Mouse (Mus musculus) forelimb bud, embryonic 11.5 days (tissue): ENCODE data around the gene Gm45233.
A peak's percentile ranks its signal among the peaks of the same experiment; 100 is the strongest.

Source experiments
- DNase-seq: peaks from one replicate; pipeline ENCODE4 v3.0.0-alpha.2; 2012; ENCODE audit warnings: low read depth, low spot score

The Gm45233 gene

DNA sequence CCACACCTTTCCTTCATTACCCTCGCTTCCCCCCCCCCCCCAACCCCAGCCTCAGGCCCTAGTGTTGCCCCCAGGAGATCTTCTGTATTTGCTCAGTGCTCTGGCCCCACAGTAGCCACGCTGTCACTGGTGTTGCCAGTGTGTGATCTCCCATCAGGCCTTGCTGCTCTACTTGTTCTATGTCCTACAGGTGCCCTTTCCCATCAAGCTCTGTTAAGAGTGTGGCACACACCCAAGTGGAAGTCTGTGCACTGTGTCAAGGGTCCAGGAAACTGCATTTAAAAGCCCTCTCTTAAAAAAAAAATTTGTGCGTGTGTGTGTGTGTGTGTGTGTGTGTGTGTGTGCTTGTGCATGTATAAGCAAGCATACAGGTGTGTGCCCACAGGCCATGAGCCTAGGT is 4.3 kb downstream of the Gm45233 start:
- DNase-seq: no peak

DNA sequence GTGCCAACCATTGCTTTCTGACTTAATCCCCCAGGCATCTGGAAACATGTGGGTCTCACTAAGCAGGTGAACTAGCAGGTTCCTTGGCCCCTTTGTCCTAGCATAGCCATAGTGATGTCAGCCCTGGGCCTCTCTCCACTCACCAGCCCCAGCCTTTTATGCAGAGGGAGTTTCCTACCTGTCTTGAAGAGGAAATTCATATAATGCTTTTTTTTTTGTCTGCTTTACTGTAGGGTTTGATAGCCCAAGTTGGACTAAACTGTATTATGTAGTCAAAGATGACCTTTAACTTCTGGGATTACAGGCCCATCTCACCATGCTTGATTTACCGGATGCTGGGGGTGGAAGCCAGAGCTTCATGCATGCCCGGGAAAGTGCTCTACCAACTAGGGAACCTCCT is 5.9 kb downstream of the Gm45233 start:
- no peak for DNase-seq

DNA sequence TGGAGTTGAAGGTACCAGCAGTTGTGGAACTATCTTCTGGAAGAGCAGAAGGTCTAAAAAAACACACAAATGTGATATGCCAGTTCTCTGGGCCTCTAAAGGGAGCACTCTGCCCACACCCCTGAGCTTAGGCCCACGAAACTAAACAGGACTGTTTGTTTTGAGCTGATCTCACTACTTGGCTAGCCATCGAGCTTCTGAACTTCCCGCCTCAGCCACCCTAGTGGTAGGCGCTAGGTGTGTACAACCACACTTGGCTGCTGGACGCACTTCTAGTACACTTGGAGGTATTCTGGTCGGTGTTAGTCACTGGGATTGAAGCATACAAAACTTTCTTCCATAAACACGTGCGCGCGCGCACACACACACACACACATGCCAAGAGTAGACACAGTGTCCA is 7.8 kb downstream of the Gm45233 start:
- no peak for DNase-seq

DNA sequence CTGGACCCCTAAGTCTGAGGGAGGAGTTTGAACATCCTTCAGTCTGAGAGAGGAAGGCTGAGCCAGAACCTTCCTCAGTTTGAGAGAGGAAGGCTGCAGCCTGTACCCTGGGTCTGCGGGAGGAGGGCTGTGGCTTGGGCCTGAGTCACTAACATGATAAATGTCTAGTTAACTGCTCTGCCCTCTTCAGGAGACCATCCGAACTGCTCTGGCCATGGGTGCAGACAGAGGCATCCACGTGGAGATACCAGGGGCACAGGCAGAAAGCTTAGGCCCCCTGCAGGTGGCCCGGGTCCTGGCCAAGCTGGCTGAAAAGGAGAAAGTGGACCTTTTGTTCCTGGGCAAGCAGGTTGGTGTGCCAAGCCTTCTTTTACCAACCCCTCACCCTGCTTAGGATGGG is 8.7 kb downstream of the Gm45233 start:
- no peak for DNase-seq

DNA sequence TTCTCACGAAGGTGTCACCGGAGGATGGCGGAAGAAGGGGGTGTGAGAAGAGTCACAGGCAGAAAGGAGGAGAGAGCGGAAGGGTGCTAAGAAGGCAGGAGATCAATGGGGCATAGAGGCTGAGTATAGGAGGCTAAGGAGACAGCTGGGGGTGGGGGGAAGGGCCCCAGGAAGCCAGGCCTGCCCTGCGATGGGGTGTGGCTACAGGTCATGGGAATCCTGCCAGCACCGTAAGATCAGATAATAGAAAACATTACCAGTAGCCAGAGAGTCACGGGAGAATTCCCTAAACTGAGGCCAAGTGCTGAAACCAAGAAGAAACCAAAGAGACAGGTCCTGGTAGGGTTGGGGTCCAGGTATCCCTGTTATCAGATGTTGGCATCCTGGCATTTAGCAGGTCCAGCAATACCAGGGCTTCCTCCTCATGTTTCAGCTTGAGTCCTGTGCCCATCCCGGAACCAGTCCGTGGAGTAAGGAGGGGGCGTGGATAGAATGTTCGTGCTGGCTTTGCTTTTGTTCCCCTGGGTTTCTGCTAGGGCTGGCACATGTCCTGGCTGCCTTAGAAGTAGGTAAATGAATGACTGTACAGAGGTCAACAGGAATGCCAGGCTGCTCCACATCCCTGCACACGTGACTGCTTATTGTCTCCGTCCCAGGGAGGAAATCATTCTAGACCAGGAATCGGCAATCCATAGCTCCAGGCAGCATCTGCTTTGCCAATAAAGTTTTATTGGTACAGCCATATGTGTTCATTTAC is 9.8 kb downstream of the Gm45233 start:
- DNase-seq: no peak

DNA sequence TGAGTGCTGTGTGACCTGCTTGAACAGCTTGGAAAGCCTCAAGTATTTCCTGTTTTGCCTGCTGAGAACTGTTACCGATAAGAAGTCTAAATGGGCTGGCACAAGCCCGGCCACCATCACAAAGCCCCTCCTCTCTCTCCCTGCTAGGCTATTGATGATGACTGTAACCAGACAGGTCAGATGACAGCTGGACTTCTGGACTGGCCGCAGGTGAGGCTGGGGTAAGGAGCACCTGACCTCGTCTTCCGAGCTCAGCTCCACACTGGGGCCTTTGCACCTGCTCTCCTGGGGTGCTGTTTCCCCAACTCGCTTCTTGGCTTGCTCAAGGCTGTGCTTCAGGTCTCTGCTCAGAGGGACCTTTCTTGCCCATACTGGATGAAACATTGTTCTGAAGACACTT is 10.4 kb downstream of the Gm45233 start:
- no peak for DNase-seq

DNA sequence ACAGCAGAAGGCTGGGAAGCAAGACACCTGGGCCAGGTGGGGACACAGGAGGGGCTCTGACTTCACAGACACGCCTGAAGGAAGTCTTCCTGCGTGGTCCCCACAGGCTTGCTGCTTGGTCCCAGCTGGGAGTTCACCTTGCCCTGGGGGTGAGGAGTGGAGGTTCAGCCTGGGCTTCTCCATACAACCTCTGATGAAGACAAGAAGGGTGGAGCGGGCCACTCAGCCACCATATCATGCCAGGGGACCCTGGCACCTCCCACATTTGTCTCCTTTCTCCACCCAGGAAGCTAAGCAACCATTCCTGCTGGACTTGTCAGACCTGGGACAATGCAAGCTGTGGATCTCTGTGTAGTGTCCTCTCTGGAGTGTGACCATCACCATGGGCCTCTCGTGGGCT is 18.9 kb downstream of the Gm45233 start, which contains the start of gene Vsig10l:
Gene Vsig10l, plus strand, starts transcription at position 301 of the 400 bp plus-strand sequence.
- no peak for DNase-seq

DNA sequence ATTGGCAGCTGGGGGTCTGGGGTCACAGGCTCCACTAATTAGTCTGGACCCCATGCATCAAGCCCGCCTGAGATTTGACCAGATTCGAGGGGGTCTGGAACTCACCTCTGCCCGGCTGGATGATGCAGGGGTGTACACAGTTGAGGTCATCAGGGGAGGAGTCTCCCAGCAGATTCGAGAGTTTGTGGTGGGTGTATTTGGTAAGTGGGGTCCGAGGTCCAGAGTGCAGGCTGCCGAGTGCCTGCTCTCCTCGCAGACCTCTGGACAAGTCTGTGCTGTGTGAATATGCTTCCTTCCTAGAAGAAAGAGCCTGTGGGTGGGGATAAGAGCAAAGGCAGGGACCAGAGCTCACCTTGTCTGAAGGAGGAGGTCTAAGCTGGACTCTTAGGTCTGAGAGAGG is 20.0 kb downstream of the Gm45233 start:
- DNase-seq: no peak

DNA sequence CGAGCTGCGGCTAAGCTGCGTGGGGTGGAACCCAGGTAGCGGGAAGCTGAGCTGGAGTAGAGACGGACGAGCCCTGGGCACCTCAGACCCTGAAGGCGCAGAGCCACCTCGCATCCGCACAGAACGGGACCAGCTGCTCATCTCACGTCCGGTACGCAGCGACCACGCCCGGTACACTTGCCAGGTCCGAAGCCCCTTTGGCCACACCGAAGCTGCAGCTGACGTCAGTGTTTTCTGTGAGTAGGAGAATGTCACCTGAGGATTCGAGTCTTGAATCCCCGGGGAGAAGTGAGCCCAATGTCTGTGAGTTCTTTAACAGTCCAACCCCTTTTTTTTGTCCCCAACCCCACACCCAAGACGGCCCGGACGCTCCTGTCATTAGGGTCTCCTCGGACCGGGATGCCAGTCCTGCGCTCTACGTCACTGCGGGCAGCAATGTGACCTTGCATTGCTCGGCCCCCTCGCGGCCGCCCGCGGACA is 21.0 kb downstream of the Gm45233 start:
- peak; percentile 35 for DNase-seq

DNA sequence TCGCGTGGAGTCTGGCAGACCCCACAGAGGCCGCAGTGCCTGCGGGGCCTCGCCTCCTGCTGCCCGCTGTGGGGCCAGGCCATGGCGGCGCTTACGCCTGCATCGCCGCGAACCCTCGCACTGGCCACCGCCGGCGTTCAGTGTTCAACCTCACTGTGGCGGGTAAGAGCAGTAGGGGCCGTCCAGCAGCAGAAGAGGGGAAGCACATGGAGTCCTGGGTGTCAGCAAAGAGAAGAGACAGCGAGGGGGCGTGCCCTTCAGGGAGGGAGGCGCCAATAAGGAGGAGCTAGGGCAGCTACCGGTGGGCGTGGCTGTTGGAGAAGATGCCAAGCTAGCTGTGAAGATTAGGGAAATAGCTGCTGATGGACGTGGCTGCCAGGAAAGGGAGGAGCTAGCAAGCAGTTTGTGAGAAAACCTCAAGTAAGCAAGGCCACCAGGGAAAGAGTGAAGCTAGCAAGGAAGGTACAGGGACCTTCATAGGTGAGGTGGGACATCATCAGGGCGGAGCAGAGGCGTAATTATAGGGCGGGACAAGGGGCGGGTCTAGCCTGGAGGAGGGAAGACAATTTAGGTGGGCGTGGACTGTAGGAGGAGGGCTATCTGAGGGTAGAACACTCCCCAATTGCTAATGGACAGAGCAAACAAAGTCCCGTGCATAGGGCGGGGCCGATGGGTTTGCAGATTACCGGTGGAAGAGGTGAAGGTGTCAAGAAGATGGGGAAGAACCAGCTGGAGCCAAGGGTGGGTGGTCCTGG is 21.6 kb downstream of the Gm45233 start:
- peak; percentile 66 for DNase-seq

DNA sequence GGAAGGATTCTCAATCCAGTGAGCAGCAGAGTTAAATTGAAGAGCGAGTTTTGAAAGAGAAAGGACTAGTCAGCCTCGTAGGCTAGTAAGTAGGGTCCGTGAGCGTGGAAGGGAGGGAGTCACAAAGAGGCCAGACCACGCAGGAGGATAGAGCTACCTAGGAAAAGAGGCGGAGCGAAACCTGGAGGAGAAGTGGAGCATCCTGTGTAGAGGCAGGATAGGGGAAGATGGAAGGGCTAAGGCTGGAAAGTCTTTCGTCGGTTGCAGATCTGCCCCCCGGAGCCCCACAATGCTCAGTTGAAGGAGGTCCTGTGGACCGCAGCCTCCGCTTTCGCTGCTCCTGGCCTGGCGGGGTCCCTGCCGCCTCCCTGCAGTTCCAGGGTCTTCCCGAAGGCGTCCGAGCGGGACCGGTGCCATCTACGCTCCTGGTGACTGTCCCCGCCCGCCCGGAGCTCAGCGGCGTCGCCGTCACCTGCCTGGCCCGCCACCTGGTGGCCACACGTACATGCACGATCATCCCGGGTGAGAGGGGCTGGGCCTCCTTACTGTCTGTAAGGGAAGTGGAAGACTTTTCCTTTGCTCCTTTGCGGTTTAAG is 22.3 kb downstream of the Gm45233 start:
- peak; percentile 68 for DNase-seq

DNA sequence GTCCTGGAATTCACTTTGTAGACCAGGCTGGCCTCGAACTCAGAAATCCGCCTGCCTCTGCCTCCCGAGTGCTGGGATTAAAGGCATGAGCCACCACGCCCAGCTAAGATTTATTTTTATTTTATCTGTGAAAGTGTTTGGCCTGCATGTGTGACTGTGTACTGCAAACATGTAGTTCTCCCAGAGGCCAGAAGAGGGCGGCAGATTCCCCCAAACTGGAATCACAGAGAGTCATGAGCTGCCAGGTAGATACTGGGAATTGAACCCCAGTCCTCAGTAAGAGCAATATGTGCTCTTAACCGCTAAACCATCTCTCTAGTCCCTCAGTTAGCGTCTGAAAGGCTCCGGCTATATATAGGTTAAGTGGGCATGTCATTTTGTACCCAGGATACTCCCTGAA is 26.4 kb downstream of the Gm45233 start:
- DNase-seq: peak; percentile 49

DNA sequence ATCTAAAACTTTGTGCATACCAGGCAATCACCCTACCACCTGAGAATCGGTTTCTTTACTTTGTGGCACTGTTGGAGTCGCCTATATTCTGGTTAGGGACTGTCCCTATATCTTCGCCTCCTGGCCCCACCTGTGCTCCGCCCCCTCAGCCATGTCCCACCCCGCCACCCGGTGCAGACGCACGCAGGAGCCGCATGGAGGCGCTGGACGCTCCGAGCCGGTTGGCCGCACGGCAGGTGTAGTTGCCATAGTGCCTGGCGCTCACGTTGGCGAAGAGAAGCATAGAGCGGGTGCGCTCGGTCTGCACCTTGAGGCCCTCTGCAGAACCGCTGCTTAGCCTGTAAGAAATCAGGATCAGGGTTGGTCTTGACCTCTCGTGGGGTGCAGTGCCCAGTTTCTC is 31.8 kb downstream of the Gm45233 start:
- no peak for DNase-seq

DNA sequence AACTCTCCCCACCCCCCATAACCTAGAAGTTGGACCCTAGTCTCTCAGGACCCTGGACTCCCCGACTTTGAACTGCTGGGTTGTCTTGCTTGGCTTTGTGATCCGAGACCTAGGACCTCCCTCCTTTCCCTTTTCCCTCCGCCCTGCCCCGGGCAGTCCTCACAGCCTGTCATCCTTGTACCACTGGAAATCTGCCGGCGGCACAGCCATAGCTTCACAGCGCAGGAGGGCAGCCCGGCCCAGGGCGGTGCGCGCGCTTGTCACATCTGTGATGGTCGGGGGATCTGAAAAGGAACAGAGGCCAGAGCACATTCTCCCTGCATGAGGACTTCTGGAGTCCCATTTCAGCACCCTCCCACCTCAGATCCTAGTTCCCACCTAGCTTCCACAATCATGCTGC is 32.4 kb downstream of the Gm45233 start:
- DNase-seq: no peak

DNA sequence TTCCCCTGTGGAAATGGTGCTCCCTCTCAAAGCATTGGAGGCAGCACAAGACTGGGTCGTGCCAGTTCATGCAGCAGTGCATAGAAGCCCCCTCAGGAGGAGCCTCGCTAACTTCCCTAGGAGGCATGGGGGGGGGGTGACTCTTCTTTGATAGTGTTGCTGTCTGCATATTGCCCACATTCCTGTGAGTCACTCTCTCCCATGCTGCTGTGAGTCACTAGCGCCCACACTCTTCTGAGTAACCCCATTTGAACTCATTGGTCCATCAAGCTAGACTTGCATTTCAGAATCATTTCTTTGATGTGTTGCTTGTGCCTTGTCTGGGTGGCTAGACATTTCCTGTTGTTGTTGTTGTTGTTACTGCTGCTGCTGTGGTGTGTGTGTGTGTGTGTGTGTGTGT is 37.3 kb downstream of the Gm45233 start:
- no peak for DNase-seq

DNA sequence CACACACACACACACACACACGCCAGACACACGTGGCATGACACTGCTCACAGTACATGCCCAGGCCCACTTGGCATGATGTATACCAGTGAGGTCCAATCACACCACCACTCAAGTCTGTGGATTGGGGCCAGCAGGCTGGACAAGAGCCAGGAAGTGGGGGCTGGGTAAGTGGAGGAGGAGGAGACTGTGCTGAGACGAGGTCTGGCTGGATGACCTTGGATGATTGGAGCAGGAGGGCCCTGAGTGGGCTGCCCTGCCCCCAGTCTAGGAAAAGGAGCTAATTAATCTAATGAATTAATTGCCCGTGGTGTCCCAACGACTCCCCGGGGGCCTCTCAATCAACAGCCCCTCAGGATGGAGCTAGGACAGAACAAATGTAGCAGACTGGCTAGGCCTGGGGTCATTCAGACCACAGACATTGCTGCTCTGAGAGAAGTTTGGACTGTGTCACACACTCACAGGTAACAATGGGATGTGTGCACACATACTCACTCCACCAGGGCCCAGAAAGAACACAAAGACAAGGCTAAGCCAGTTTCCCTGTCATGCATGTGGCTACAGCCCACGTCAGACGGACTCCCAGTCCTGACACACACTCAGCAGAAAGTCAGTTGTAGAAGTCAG is 38.3 kb downstream of the Gm45233 start:
- DNase-seq: no peak

DNA sequence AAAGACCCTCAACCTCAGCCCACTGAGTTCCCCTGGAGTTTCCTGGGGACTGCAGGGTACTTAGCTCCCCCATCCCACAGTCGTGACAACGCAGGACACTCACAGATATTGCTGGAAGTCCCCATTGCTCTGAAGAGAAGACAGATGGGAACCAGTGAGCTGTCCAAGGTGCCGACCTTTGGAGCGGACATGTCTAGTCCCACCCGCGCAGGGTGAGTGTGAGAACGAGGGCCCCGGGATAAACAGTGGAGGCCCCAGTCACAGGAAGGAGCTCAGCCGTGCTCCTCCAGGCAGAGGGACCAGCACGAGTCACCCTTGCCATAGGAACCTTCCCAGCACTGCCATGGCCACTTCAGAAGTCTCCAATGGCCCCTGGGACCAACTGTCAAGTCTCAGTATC is 39.3 kb downstream of the Gm45233 start:
- no peak for DNase-seq

DNA sequence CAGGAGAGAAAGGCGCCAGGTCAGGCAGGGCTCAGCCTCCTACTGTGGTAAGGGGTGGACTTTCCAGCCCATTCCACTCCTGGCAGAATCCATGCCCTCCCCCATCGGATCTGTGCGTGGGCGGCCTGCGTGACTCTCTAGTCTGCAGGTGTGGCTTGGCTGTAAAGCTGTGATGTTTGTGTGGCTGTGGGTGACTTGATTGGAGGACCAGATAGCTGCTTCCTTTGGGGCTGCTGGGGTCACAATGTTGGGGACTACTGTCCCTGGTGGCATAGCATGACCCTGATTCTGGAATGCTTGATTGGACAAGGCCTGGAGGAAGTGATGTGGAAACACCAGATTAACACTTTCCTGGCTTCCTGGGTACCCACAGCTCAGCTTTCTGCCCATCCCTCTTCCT is 44.7 kb downstream of the Gm45233 start:
- DNase-seq: no peak

DNA sequence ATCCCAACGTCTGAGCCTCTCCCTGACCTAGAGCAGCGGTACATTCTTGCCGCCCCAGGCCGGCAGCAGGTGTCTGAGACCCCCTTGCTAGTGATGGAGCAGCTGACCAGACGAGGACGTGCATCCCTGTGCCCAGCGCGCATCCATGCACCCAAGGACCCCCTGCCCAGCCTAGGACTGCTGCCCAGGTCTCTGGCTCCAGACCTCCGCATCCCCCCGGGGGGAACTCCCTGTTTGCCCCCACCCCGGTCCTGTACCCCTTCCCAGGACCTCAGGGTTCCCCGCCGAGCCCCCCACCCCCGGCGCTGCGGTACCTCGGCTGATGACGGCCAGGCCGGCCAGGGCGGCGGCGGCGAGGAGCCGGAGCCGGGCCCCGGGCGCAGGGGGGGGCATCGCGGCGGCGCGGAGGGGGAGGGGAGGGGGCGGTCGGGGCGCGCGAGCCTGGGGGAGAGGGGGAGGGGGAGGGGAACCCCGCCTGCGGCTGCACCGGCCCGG is 45.8 kb downstream of the Gm45233 start, which contains the start of gene Iglon5:
Gene Iglon5, minus strand, starts transcription at position 445 of the 495 bp plus-strand sequence.
- no peak for DNase-seq

DNA sequence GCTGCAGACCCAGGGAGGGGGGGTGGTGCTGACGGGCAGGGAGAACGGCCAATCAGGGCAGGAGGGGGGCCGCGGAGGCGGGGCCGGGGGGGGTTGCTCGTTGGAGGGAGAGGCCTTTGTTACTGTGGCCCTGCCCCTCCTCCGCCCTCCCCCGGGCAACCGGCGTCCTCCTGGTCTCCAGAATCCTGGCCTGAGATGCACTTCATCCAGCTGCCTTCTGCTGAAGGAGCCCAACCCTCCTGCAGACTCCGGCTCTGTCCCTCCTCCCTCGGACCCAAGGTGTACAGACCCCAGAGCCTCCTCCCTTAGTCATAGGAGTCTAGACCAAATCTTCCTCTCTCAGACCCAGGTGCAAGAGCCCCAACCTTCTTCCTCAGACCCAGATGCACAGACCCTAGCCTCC is 46.3 kb downstream of the Gm45233 start:
- peak; percentile 70 for DNase-seq

DNA sequence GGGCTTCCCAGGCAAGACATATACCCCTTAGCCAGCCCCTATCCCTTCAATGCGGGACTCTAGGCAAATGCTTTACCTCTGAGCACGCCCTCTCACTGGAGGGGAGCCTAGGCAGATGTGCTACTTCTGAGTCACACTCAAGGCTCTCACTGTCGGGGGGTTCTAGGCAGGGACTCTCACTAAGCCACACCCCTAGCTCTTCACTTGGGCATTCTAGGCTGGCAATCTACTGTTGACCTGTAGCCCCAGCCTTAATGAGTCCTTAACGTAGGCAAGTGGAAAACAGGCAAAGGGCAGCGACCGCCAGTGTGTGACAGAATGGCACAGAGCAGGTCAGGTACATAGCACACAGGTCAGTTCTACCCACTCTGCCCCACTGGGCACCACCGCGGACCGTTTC is 46.9 kb downstream of the Gm45233 start:
- DNase-seq: no peak
